Mouse (Mus musculus): Measurements from ENCODE around the gene Exosc7.

DNA sequence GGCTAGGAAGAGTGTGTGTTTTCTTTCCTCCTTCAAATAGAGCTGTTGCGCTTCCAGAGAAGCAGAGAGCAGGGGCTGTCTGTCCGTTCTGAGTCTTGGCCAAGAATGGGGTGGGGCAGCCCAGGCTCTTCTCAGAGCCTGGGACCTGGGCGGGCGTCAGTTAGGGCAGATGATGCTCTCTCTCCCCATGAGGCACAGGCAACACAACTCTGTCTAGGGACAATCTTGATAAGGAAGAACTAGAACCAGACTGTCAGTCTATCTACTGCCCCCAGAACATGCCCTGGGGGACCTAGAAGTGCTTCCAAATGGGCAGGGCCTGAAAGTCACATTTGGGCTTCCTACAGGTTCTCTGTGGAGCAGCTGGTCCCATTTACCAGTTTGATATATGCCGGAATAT lies 33.9 kb upstream of the Exosc7 start:
- TF ChIP-seq CTCF (IDR thresholded peaks at IDR 0.05; ENCODE audit: control insufficient read depth, insufficient read depth, insufficient replicate concordance, low read depth, low read length): no peak
- no peak for TF ChIP-seq POLR2A (IDR thresholded peaks at IDR 0.05; ENCODE audit: control insufficient read depth, low read depth, low read length)
